Comparison of ENCODE assay signal across 18 mouse cellular contexts in the genomic region with DNA sequence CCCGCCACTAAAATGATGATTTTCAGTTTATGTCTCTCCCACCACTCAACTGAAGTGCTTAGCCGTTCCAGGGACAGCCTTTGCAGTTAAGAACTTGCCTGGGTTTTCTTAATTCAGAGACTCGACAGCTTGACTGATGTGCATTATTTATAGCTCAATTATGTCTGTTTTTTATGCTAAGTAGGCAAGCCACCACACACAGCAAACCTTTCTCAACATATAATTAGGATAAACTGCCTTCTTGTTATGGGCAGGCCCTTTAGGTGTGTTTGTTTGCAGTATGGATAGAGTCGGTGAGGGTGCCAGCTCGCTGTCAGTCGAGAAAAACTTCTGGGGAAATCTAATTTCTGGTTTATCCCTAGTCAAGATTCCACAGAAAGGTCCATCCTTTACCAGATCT.
A peak's percentile ranks its signal among the peaks of the same experiment; 100 is the strongest.
DNase-seq lines count a peak whose midpoint lies in the region; ATAC-seq lines count a peak whose summit lies in the region.
"Had no signal": no experiment of that assay in that cellular context is flagged by ENCODE, and none has a peak within 500 bp of the region (broad histone marks: within the 10 kb centered on the region; RNA-seq: fewer than 3 reads in every experiment).

No protein-coding gene starts in this region.

- H3K4me3 ChIP-seq in midbrain, embryonic 13.5 days (replicated peaks), result no peak overlapping the region
- H3K4me3 ChIP-seq in midbrain, embryonic 14.5 days (replicated peaks; ENCODE audit: low read depth, low read length), result no peak overlapping the region
- H3K4me3 ChIP-seq in forebrain, embryonic 15.5 days, result no peak overlapping the region
- no peak overlapping the region for H3K4me3 ChIP-seq in limb, embryonic 15.5 days
- H3K4me3 ChIP-seq in intestine, embryonic 15.5 days (replicated peaks), result no peak overlapping the region
- H3K4me3 ChIP-seq: heart, embryonic 15.5 days had no signal

- H3K27ac ChIP-seq in midbrain, embryonic 13.5 days, result no peak overlapping the region
- no peak overlapping the region for H3K27ac ChIP-seq in midbrain, embryonic 14.5 days (replicated peaks; ENCODE audit: low read depth, low read length)
- H3K27ac ChIP-seq in forebrain, embryonic 15.5 days (replicated peaks), result peak overlapping the region; percentile 70
- peak overlapping the region; percentile 27; the same call in 1 of the 2 replicates for H3K27ac ChIP-seq in limb, embryonic 15.5 days
- no peak overlapping the region for H3K27ac ChIP-seq in intestine, embryonic 15.5 days
- H3K27ac ChIP-seq: heart, embryonic 15.5 days; hindbrain, embryonic 14.5 days had no signal

- peak; percentile 58 for DNase-seq in heart, adult 11 months
- DNase-seq in heart, adult 8-10 months (ENCODE audit: low spot score), result no peak
- DNase-seq in midbrain, embryonic 14.5 days, result no peak
- DNase-seq in embryo, embryonic 10 days (ENCODE audit: low spot score), result no peak
- DNase-seq: adrenal gland, adult 2 months; cerebellum, adult 11 months; cerebellum, adult 8-10 months; gastrocnemius, postnatal 36 days; heart, adult 18-20 months; heart, postnatal 14 days had no signal

- H3K4me2 ChIP-seq in midbrain, embryonic 13.5 days (replicated peaks), result no peak overlapping the region
- H3K4me2 ChIP-seq in midbrain, embryonic 14.5 days (ENCODE audit: low read length), result no peak overlapping the region
- no peak overlapping the region for H3K4me2 ChIP-seq in forebrain, embryonic 15.5 days (replicated peaks)
- H3K4me2 ChIP-seq in limb, embryonic 15.5 days, result no peak overlapping the region
- no peak overlapping the region for H3K4me2 ChIP-seq in intestine, embryonic 15.5 days (replicated peaks)
- H3K4me2 ChIP-seq: heart, embryonic 11.5 days; heart, embryonic 15.5 days; hindbrain, embryonic 14.5 days had no signal

- H3K9ac ChIP-seq in midbrain, embryonic 13.5 days (replicated peaks), result 0 out of 2 replicates have a peak overlapping the region, but pooled peaks have one; percentile 12
- H3K9ac ChIP-seq in midbrain, embryonic 14.5 days (replicated peaks; ENCODE audit: low read length), result no peak overlapping the region
- H3K9ac ChIP-seq in forebrain, embryonic 15.5 days (replicated peaks), result no peak overlapping the region
- no peak overlapping the region for H3K9ac ChIP-seq in limb, embryonic 15.5 days
- no peak overlapping the region for H3K9ac ChIP-seq in intestine, embryonic 15.5 days
- H3K9ac ChIP-seq: heart, embryonic 15.5 days; hindbrain, embryonic 14.5 days had no signal

- ATAC-seq in midbrain, embryonic 13.5 days, result no peak
- no peak for ATAC-seq in midbrain, embryonic 14.5 days (ENCODE audit: low FRiP score, low TSS enrichment)
- peak; percentile 78 for ATAC-seq in forebrain, embryonic 15.5 days (replicated peaks)
- ATAC-seq in limb, embryonic 15.5 days (ENCODE audit: insufficient number of reproducible peaks, low FRiP score, low TSS enrichment, low read depth), result no peak
- ATAC-seq in intestine, embryonic 15.5 days, result no peak
- ATAC-seq: intestine, postnatal 0 days had no signal

- H3K27me3 ChIP-seq in midbrain, embryonic 13.5 days, result no peaks in the 10 kb centered on the region
- no peaks in the 10 kb centered on the region for H3K27me3 ChIP-seq in midbrain, embryonic 14.5 days (ENCODE audit: control insufficient read depth, insufficient read depth, low read length)
- H3K27me3 ChIP-seq in forebrain, embryonic 15.5 days, result no peaks in the 10 kb centered on the region
- H3K27me3 ChIP-seq in limb, embryonic 15.5 days, result no peaks in the 10 kb centered on the region
- H3K27me3 ChIP-seq in intestine, embryonic 15.5 days (replicated peaks), result no peaks in the 10 kb centered on the region
- H3K27me3 ChIP-seq: heart, embryonic 15.5 days had no signal

- 47% methylated on average over 6 of the region's 6 CpGs for WGBS in midbrain, embryonic 13.5 days
- WGBS in midbrain, embryonic 14.5 days, result 36% methylated on average over 6 of the region's 6 CpGs
- 12% methylated on average over 6 of the region's 6 CpGs for WGBS in forebrain, embryonic 15.5 days
- WGBS in limb, embryonic 15.5 days, result 48% methylated on average over 6 of the region's 6 CpGs
- 64% methylated on average over 6 of the region's 6 CpGs for WGBS in intestine, embryonic 15.5 days

- no peaks in the 10 kb centered on the region for H3K36me3 ChIP-seq in midbrain, embryonic 13.5 days
- no peaks in the 10 kb centered on the region for H3K36me3 ChIP-seq in midbrain, embryonic 14.5 days (ENCODE audit: control insufficient read depth, insufficient read depth, low read length)
- H3K36me3 ChIP-seq in forebrain, embryonic 15.5 days, result no peaks in the 10 kb centered on the region
- 0 out of 2 replicates have a peak, but pooled peaks cover 5% of the 10 kb centered on the region for H3K36me3 ChIP-seq in limb, embryonic 15.5 days
- H3K36me3 ChIP-seq in intestine, embryonic 15.5 days, result no peaks in the 10 kb centered on the region

- no peaks in the 10 kb centered on the region for H3K9me3 ChIP-seq in midbrain, embryonic 13.5 days
- H3K9me3 ChIP-seq in midbrain, embryonic 14.5 days (ENCODE audit: control insufficient read depth, low read length), result no peaks in the 10 kb centered on the region
- no peaks in the 10 kb centered on the region for H3K9me3 ChIP-seq in forebrain, embryonic 15.5 days
- no peaks in the 10 kb centered on the region for H3K9me3 ChIP-seq in limb, embryonic 15.5 days
- no peaks in the 10 kb centered on the region for H3K9me3 ChIP-seq in intestine, embryonic 15.5 days
- H3K9me3 ChIP-seq: heart, embryonic 15.5 days had no signal

- peaks cover 21% of the 10 kb centered on the region for H3K4me1 ChIP-seq in midbrain, embryonic 13.5 days (replicated peaks)
- peaks cover 10% of the 10 kb centered on the region; the same call in 1 of the 2 replicates for H3K4me1 ChIP-seq in midbrain, embryonic 14.5 days (ENCODE audit: control insufficient read depth, insufficient read depth, low read length)
- H3K4me1 ChIP-seq in forebrain, embryonic 15.5 days, result peaks cover 39% of the 10 kb centered on the region
- peaks cover 22% of the 10 kb centered on the region for H3K4me1 ChIP-seq in limb, embryonic 15.5 days
- H3K4me1 ChIP-seq in intestine, embryonic 15.5 days (replicated peaks), result no peaks in the 10 kb centered on the region
- H3K4me1 ChIP-seq: heart, embryonic 15.5 days had no signal

Comparison
In these comparisons a context has a peak if more than half of its experiments do, and no peak if none do; other contexts are left out.
1. H3K27ac ChIP-seq: peak in forebrain, embryonic 15.5 days (single experiment) and limb, embryonic 15.5 days (single experiment); none in midbrain, embryonic 13.5 days (single experiment), midbrain, embryonic 14.5 days (single experiment) and intestine, embryonic 15.5 days (single experiment).